Mouse (Mus musculus): Measurements from ENCODE around the gene Ttll6. TPM values are rescaled to one million over a fixed set of nuclear protein-coding genes. Genes with fewer than 3 reads are reported as not detected.

Ttll6 gene
- 0.05 TPM in 1 of 2 replicates, not detected in the other for polyA plus RNA-seq (2012; rRNA removed; ENCODE audit: low replicate concordance)

GRCm38 (mm10) chr11:96133239-96133865, at the start of gene Ttll6:
Gene Ttll6 (plus strand): TSS chr11:96133786.

GRCm38 (mm10) chr11:96111751-96112150, 21.8 kb upstream of the Ttll6 start, which contains the start of gene Calcoco2:
Gene Calcoco2 (minus strand): TSS chr11:96111964.

GRCm38 (mm10) chr11:96193521-96194400, 60.2 kb downstream of the Ttll6 start, which contains the start of gene Hoxb13:
Gene Hoxb13 (plus strand): TSS chr11:96194316.

Other genes with a start within 250 kb of the Ttll6 start
- gene B4galnt2, start 218.9 kb upstream of the Ttll6 start, polyA plus RNA-seq (2012; rRNA removed; ENCODE audit: low replicate concordance): not detected in 2 replicates
- gene Igf2bp1, start 127.8 kb upstream of the Ttll6 start, polyA plus RNA-seq (2012; rRNA removed; ENCODE audit: low replicate concordance): 0.01 and 0.04 TPM in 2 replicates
- not detected in 2 replicates for gene Gip, start 109.2 kb upstream of the Ttll6 start, polyA plus RNA-seq (2012; rRNA removed; ENCODE audit: low replicate concordance)
- gene Snf8, start 98.9 kb upstream of the Ttll6 start, polyA plus RNA-seq (2012; rRNA removed; ENCODE audit: low replicate concordance): 30.6 and 31.2 TPM in 2 replicates
- 31.5 and 60.9 TPM in 2 replicates for gene Ube2z, start 68.4 kb upstream of the Ttll6 start, polyA plus RNA-seq (2012; rRNA removed; ENCODE audit: low replicate concordance)
- 207 and 461 TPM in 2 replicates for gene Atp5g1, start 58.1 kb upstream of the Ttll6 start, polyA plus RNA-seq (2012; rRNA removed; ENCODE audit: low replicate concordance)
- gene Calcoco2, start 21.8 kb upstream of the Ttll6 start, polyA plus RNA-seq (2012; rRNA removed; ENCODE audit: low replicate concordance): not detected in 2 replicates
- gene Hoxb13, start 60.5 kb downstream of the Ttll6 start, polyA plus RNA-seq (2012; rRNA removed; ENCODE audit: low replicate concordance): not detected in 2 replicates
- gene Hoxb9, start 137.7 kb downstream of the Ttll6 start, polyA plus RNA-seq (2012; rRNA removed; ENCODE audit: low replicate concordance): 1.8 and 3.8 TPM in 2 replicates
- gene Hoxb8, start 148.1 kb downstream of the Ttll6 start, polyA plus RNA-seq (2012; rRNA removed; ENCODE audit: low replicate concordance): 4.3 and 44.7 TPM in 2 replicates
- gene Hoxb7, start 152.8 kb downstream of the Ttll6 start, polyA plus RNA-seq (2012; rRNA removed; ENCODE audit: low replicate concordance): 4.0 and 10.7 TPM in 2 replicates
- 13.7 and 36.9 TPM in 2 replicates for gene Hoxb6, start 158.7 kb downstream of the Ttll6 start, polyA plus RNA-seq (2012; rRNA removed; ENCODE audit: low replicate concordance)
- 7.1 and 7.2 TPM in 2 replicates for gene Hoxb5, start 169.6 kb downstream of the Ttll6 start, polyA plus RNA-seq (2012; rRNA removed; ENCODE audit: low replicate concordance)
- gene Hoxb4, start 184.5 kb downstream of the Ttll6 start, polyA plus RNA-seq (2012; rRNA removed; ENCODE audit: low replicate concordance): 6.3 and 7.8 TPM in 2 replicates
- gene Hoxb3, start 189.5 kb downstream of the Ttll6 start, polyA plus RNA-seq (2012; rRNA removed; ENCODE audit: low replicate concordance): 5.9 and 14.8 TPM in 2 replicates
- 9.7 and 14.6 TPM in 2 replicates for gene Hoxb2, start 216.7 kb downstream of the Ttll6 start, polyA plus RNA-seq (2012; rRNA removed; ENCODE audit: low replicate concordance)
- not detected in 2 replicates for gene Hoxb1, start 232.0 kb downstream of the Ttll6 start, polyA plus RNA-seq (2012; rRNA removed; ENCODE audit: low replicate concordance)

Data from subcutaneous adipose tissue, adult 2 months (tissue).